Mouse (Mus musculus) intestine, postnatal 0 days (tissue): ENCODE measurements around the gene Bcl2. TPM values are rescaled to one million over a fixed set of nuclear protein-coding genes. Genes with fewer than 3 reads are reported as not detected.

Source experiments
- ATAC-seq: fragments of 200-750 bp; cut with Nextera tagmentation; 2 replicates; pipeline ENCODE4 v1.8.0; 2017; ENCODE audit warnings: mild to moderate bottlenecking, moderate TSS enrichment, moderate library complexity
- H3K27ac ChIP-seq: fragments of 300-500 bp; sonication (generic); 2 replicates; pipeline ENCODE4 v1.5.1; 2014; ENCODE audit warnings: mild to moderate bottlenecking, low read depth, low read length, moderate library complexity
- H3K27me3 ChIP-seq: fragments of 300-500 bp; sonication (generic); replicated peaks from 2 replicates; pipeline ENCODE4 v1.6.1; 2014; ENCODE audit warnings: low read length, mixed read lengths; ENCODE audit not compliant: control insufficient read depth, insufficient read depth
- H3K36me3 ChIP-seq: fragments of 300-500 bp; sonication (generic); 2 replicates; pipeline ENCODE4 v1.6.1; 2014; ENCODE audit warnings: mild to moderate bottlenecking, moderate library complexity; ENCODE audit not compliant: control insufficient read depth, insufficient read depth
- H3K4me1 ChIP-seq: fragments of 300-500 bp; sonication (generic); replicated peaks from 2 replicates; pipeline ENCODE4 v1.6.1; 2014; ENCODE audit warnings: antibody characterized with exemption, low read length, mixed read lengths; ENCODE audit not compliant: control insufficient read depth, insufficient read depth
- H3K4me2 ChIP-seq: fragments of 300-500 bp; sonication (generic); replicated peaks from 2 replicates; pipeline ENCODE4 v1.6.1; 2014; ENCODE audit warnings: low read depth, mild to moderate bottlenecking, moderate library complexity
- H3K4me3 ChIP-seq: fragments of 300-500 bp; sonication (generic); 2 replicates; pipeline ENCODE4 v1.5.1; 2014; ENCODE audit warnings: low read depth, low read length
- H3K9ac ChIP-seq: fragments of 300-500 bp; sonication (generic); 2 replicates; pipeline ENCODE4 v1.6.1; 2014; ENCODE audit warnings: mild to moderate bottlenecking, low read depth, low read length
- H3K9me3 ChIP-seq: fragments of 300-500 bp; sonication (generic); 2 replicates; pipeline ENCODE4 v1.6.1; 2016; ENCODE audit warnings: mixed run types; ENCODE audit not compliant: control insufficient read depth
- CTCF ChIP-seq: sonication (generic); IDR thresholded peaks from 2 replicates; pipeline ENCODE4 v1.5.1; 2016; ENCODE audit warnings: low read depth, mild to moderate bottlenecking, control low read depth, antibody characterized with exemption, moderate library complexity
- WGBS: fragments of 180-500 bp; shearing (Covaris S2); extraction: QIAGEN DNeasy Blood & Tissue Kit; methylation state at CpG from one replicate; pipeline ENCODE4 v1.1.7; 2014; 5-methylcytosine and 5-hydroxymethylcytosine counted together
- polyA plus RNA-seq: library from polyadenylated mRNA; unstranded; fragments of >200 nt; fragmentation: Nextera tagmentation; extraction: Ambion mirVana; gene quantifications from 2 replicates; pipeline ENCODE4 v1.2.1, GENCODE M21; 2015

Bcl2 gene
- polyA plus RNA-seq, 1 experiment from 2014 or later, result 3.4 TPM

GRCm38 (mm10) chr1:106584273-106584672 lies 129.8 kb downstream of the Bcl2 start:
- no peaks in the 10 kb centered on the region for H3K9me3 ChIP-seq
- no peaks in the 10 kb centered on the region for H3K27me3 ChIP-seq
- TF ChIP-seq CTCF, result no peak
- no peak overlapping the region for H3K4me2 ChIP-seq
- ATAC-seq, result no peak
- no peaks in the 10 kb centered on the region for H3K36me3 ChIP-seq
- no peak overlapping the region for H3K9ac ChIP-seq
- 60% methylated on average over 4 of the region's 4 CpGs for WGBS
- no peak overlapping the region for H3K4me3 ChIP-seq
- H3K4me1 ChIP-seq, result 0 out of 2 replicates have a peak, but pooled peaks cover 4% of the 10 kb centered on the region
- no peak overlapping the region for H3K27ac ChIP-seq

- no peak for ATAC-seq
- Histone ChIP-seq H3K9ac (no peak overlapping the region), H3K9me3 (no peaks in the 10 kb centered on the region), H3K4me3 (no peak overlapping the region), H3K36me3 (no peaks in the 10 kb centered on the region), H3K27ac (no peak overlapping the region), H3K4me2 (no peak overlapping the region), H3K4me1 (0 out of 2 replicates have a peak, but pooled peaks cover 4% of the 10 kb centered on the region), H3K27me3 (no peaks in the 10 kb centered on the region)
- WGBS, result 46% methylated on average over 14 of the region's 14 CpGs
- no peak for TF ChIP-seq CTCF
Measured at GRCm38 (mm10) chr1:106583245-106584241, 130.5 kb downstream of the Bcl2 start.

DNA sequence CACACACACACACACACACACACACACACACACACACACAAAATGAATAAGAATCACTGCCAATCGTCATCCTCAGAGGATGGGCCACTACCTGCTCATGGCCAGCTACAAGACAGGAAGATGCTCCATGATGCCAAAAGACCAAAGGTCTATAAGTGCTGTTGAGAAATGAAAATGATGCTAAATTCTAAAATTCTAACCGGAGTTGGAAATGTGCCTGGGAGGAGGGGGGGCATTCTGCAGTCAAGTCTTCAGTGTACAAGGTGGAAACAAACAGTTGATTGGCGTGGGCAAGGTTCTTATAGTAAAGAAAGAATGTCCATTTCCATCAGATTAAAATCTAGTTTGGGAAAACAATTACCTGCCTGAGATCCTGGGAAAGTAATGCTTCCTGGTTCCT lies 131.3 kb downstream of the Bcl2 start:
- no peak overlapping the region for H3K27ac ChIP-seq
- H3K9me3 ChIP-seq, result no peaks in the 10 kb centered on the region
- 0 out of 2 replicates have a peak, but pooled peaks cover 4% of the 10 kb centered on the region for H3K4me1 ChIP-seq
- no peaks in the 10 kb centered on the region for H3K36me3 ChIP-seq
- no peak overlapping the region for H3K4me3 ChIP-seq
- H3K9ac ChIP-seq, result no peak overlapping the region
- H3K27me3 ChIP-seq, result no peaks in the 10 kb centered on the region; the same call in 1 of the 2 replicates
- no peak overlapping the region for H3K4me2 ChIP-seq
- 85% methylated on average over 3 of the region's 3 CpGs for WGBS
- no peak for TF ChIP-seq CTCF
- no peak for ATAC-seq

DNA sequence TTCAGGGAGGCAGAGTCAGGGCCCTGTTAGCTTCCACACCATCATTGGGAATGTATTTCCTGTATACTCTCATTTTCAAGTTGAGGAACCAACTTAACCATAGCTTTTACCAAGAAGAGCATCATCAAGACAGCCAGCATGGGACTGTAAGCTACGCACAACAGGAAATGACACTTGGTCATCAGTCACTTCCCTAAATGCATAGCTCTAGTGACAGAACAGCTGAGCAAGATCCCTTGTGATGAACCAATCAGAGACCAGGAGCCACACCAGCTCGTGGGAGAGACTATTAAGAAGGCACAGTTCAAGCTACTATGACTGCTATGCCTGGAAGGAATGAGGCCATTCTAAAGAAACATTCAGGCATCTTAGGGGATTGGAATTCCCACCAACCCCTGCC lies 132.3 kb downstream of the Bcl2 start:
- Histone ChIP-seq H3K4me1 (0 out of 2 replicates have a peak, but pooled peaks cover 4% of the 10 kb centered on the region), H3K9me3 (no peaks in the 10 kb centered on the region), H3K27me3 (no peaks in the 10 kb centered on the region; the same call in 1 of the 2 replicates), H3K9ac (no peak overlapping the region), H3K36me3 (no peaks in the 10 kb centered on the region), H3K4me2 (no peak overlapping the region), H3K27ac (no peak overlapping the region), H3K4me3 (no peak overlapping the region)
- no peak for TF ChIP-seq CTCF
- ATAC-seq, result no peak
- 64% methylated on average over 2 of the region's 2 CpGs for WGBS

DNA sequence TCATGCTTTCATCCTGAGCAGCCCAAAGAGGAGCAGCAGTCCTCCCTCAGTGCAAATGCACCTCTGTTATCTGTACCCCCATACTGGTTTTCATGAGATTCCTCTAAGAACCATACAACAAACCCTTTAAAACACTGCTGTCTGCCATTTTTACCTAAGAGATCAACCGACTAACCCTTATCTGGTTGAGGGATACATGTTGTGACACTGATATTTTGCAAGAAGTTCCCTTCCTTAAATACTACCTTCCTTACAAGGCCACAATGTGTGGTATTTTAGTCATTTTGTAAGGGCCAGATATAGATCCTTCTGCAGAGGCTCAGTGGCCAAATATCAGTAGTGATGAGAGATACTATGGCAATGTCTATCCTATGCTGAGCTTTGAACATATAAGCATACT lies 134.3 kb downstream of the Bcl2 start:
- no peak for ATAC-seq
- WGBS, result 79% methylated on average over 1 of the region's 1 CpGs
- H3K36me3 ChIP-seq, result no peaks in the 10 kb centered on the region
- 0 out of 2 replicates have a peak, but pooled peaks cover 4% of the 10 kb centered on the region for H3K4me1 ChIP-seq
- H3K9me3 ChIP-seq, result no peaks in the 10 kb centered on the region
- no peak overlapping the region for H3K27ac ChIP-seq
- no peaks in the 10 kb centered on the region; the same call in none of the 2 replicates for H3K27me3 ChIP-seq
- TF ChIP-seq CTCF, result no peak
- no peak overlapping the region for H3K4me3 ChIP-seq
- no peak overlapping the region for H3K4me2 ChIP-seq
- no peak overlapping the region for H3K9ac ChIP-seq

DNA sequence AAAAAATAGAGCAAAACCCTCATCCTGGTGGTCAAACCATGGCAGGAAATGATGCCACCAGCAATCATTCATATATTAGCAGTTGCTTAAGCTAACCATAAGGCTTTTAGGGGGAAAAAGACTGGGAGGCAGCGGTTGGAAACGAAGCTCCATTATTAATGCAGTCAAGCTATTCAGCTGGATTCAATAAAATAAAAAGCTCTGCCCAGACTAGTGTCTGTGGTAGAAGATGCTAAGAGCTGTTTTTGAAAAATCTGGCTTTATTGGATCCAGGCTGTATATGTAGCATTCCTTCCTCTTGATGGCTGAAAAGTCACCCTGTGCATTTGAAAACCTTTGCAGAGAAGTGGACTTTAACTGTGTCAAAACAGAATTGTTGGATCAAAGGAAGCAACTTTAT lies 141.6 kb downstream of the Bcl2 start:
- no peak overlapping the region for H3K4me3 ChIP-seq
- ATAC-seq, result no peak
- no peak overlapping the region for H3K27ac ChIP-seq
- H3K4me1 ChIP-seq, result no peaks in the 10 kb centered on the region
- H3K9me3 ChIP-seq, result no peaks in the 10 kb centered on the region
- no peak overlapping the region for H3K9ac ChIP-seq
- 88% methylated on average over 2 of the region's 2 CpGs for WGBS
- no peak for TF ChIP-seq CTCF
- no peak overlapping the region for H3K4me2 ChIP-seq
- H3K27me3 ChIP-seq, result peaks cover 8% of the 10 kb centered on the region
- H3K36me3 ChIP-seq, result no peaks in the 10 kb centered on the region
